Mouse (Mus musculus) limb, embryonic 11.5 days (tissue): ENCODE data around the gene Zfhx3. TPM values are rescaled to one million over a fixed set of nuclear protein-coding genes. Genes with fewer than 3 reads are reported as not detected.

Source experiments
- ATAC-seq: fragments of 200-750 bp; cut with Nextera tagmentation; 2 replicates; pipeline ENCODE4 v1.8.0; 2017; ENCODE audit warnings: low read depth; ENCODE audit not compliant: insufficient number of reproducible peaks, low FRiP score, low TSS enrichment
- DNase-seq: peaks from one replicate; pipeline ENCODE4 v3.0.0-alpha.2; 2015; ENCODE audit warnings: low spot score
- H3K27ac ChIP-seq: fragments of 300-500 bp; sonication (generic); replicated peaks from 2 replicates; pipeline ENCODE4 v1.5.1; 2014; ENCODE audit warnings: low read depth, mild to moderate bottlenecking, low read length
- H3K27me3 ChIP-seq: fragments of 300-500 bp; sonication (generic); 2 replicates; pipeline ENCODE4 v1.6.1; 2014; ENCODE audit warnings: mild to moderate bottlenecking, low read length, mixed read lengths; ENCODE audit not compliant: control insufficient read depth, insufficient read depth
- H3K36me3 ChIP-seq: fragments of 300-500 bp; sonication (generic); 2 replicates; pipeline ENCODE4 v1.6.1; 2014; ENCODE audit warnings: mild to moderate bottlenecking, low read length, moderate library complexity, mixed read lengths; ENCODE audit not compliant: control insufficient read depth, insufficient read depth
- H3K4me1 ChIP-seq: fragments of 300-500 bp; sonication (generic); 2 replicates; pipeline ENCODE4 v1.6.1; 2014; ENCODE audit warnings: low read length, mixed read lengths; ENCODE audit not compliant: control insufficient read depth, insufficient read depth
- H3K4me2 ChIP-seq: fragments of 300-500 bp; sonication (generic); 2 replicates; pipeline ENCODE4 v1.6.1; 2014; ENCODE audit warnings: low read depth, mild to moderate bottlenecking, moderate library complexity; ENCODE audit not compliant: severe bottlenecking
- H3K4me3 ChIP-seq: fragments of 300-500 bp; sonication (generic); 2 replicates; pipeline ENCODE4 v1.5.1; 2014; ENCODE audit warnings: low read depth, low read length
- H3K9ac ChIP-seq: fragments of 300-500 bp; sonication (generic); 2 replicates; pipeline ENCODE4 v1.6.1; 2014; ENCODE audit warnings: mild to moderate bottlenecking, low read length
- H3K9me3 ChIP-seq: fragments of 300-500 bp; sonication (generic); 2 replicates; pipeline ENCODE4 v1.6.1; 2016; ENCODE audit warnings: low read length; ENCODE audit not compliant: control insufficient read depth
- WGBS: fragments of 180-500 bp; shearing (Covaris S2); extraction: QIAGEN DNeasy Blood & Tissue Kit; methylation state at CpG from one replicate; pipeline ENCODE4 v1.1.7; 2014; 5-methylcytosine and 5-hydroxymethylcytosine counted together
- polyA plus RNA-seq: library from polyadenylated mRNA; unstranded; fragments of >200 nt; fragmentation: Nextera tagmentation; extraction: Ambion mirVana; gene quantifications from 2 replicates; pipeline ENCODE4 v1.2.1, GENCODE M21; 2014

The Zfhx3 gene
- polyA plus RNA-seq, 1 experiment from 2014 or later, result 36.4 TPM

- ATAC-seq (no peak), DNase-seq (no peak)
- H3K4me1 ChIP-seq, result no peaks in the 10 kb centered on the region
- no peak overlapping the region for H3K27ac ChIP-seq
- 71% methylated on average over 12 of the region's 12 CpGs for WGBS
- 0 out of 2 replicates have a peak, but pooled peaks cover 2% of the 10 kb centered on the region for H3K36me3 ChIP-seq
- H3K27me3 ChIP-seq, result no peaks in the 10 kb centered on the region
- H3K4me2 ChIP-seq, result no peak overlapping the region
- H3K9ac ChIP-seq, result no peak overlapping the region
- H3K9me3 ChIP-seq, result no peaks in the 10 kb centered on the region
- H3K4me3 ChIP-seq, result no peak overlapping the region
Measured at GRCm38 (mm10) chr8:108854444-108855102, 912.1 kb downstream of the Zfhx3 start.

- 95% methylated on average over 8 of the region's 8 CpGs for WGBS
Measured at GRCm38 (mm10) chr8:108859001-108859400, 916.6 kb downstream of the Zfhx3 start.

GRCm38 (mm10) chr8:108859983-108860382 is 917.5 kb downstream of the Zfhx3 start:
- Histone ChIP-seq H3K4me2 (no peak overlapping the region), H3K4me1 (no peaks in the 10 kb centered on the region), H3K36me3 (peaks cover 4% of the 10 kb centered on the region; the same call in 1 of the 2 replicates), H3K27me3 (no peaks in the 10 kb centered on the region), H3K9ac (no peak overlapping the region), H3K9me3 (no peaks in the 10 kb centered on the region), H3K4me3 (no peak overlapping the region), H3K27ac (no peak overlapping the region)
- DNase-seq (no peak), ATAC-seq (no peak)
- 68% methylated on average over 9 of the region's 9 CpGs for WGBS

More at GRCm38 (mm10) chr8:108859001-108859400, 916.6 kb downstream of the Zfhx3 start:
- peaks cover 4% of the 10 kb centered on the region; the same call in 1 of the 2 replicates for H3K36me3 ChIP-seq
- no peak overlapping the region for H3K27ac ChIP-seq
- no peak for ATAC-seq
- no peak overlapping the region for H3K4me2 ChIP-seq
- H3K4me1 ChIP-seq, result no peaks in the 10 kb centered on the region
- no peak for DNase-seq
- no peaks in the 10 kb centered on the region for H3K9me3 ChIP-seq
- no peak overlapping the region for H3K9ac ChIP-seq
- no peaks in the 10 kb centered on the region for H3K27me3 ChIP-seq
- no peak overlapping the region for H3K4me3 ChIP-seq

GRCm38 (mm10) chr8:108863440-108863839 is 921.0 kb downstream of the Zfhx3 start:
- 88% methylated on average over 10 of the region's 10 CpGs for WGBS

GRCm38 (mm10) chr8:108866430-108866829 is 924.0 kb downstream of the Zfhx3 start:
- Histone ChIP-seq H3K4me3 (no peak overlapping the region), H3K4me1 (no peaks in the 10 kb centered on the region), H3K36me3 (no peaks in the 10 kb centered on the region), H3K27me3 (no peaks in the 10 kb centered on the region), H3K9ac (no peak overlapping the region), H3K9me3 (no peaks in the 10 kb centered on the region; the same call in 1 of the 2 replicates), H3K4me2 (no peak overlapping the region), H3K27ac (no peak overlapping the region)
- ATAC-seq, result no peak
- no peak for DNase-seq
- WGBS, result 95% methylated on average over 7 of the region's 7 CpGs

More at GRCm38 (mm10) chr8:108863440-108863839, 921.0 kb downstream of the Zfhx3 start:
- Histone ChIP-seq H3K4me1 (no peaks in the 10 kb centered on the region), H3K4me2 (no peak overlapping the region), H3K27me3 (no peaks in the 10 kb centered on the region), H3K9me3 (no peaks in the 10 kb centered on the region), H3K36me3 (peaks cover 2% of the 10 kb centered on the region; the same call in 1 of the 2 replicates), H3K4me3 (no peak overlapping the region), H3K9ac (no peak overlapping the region), H3K27ac (no peak overlapping the region)
- DNase-seq (no peak), ATAC-seq (no peak)

GRCm38 (mm10) chr8:108867482-108868258 is 925.2 kb downstream of the Zfhx3 start:
- ATAC-seq (no peak), DNase-seq (no peak)
- H3K36me3 ChIP-seq, result no peaks in the 10 kb centered on the region
- WGBS, result 77% methylated on average over 13 of the region's 13 CpGs
- no peak overlapping the region for H3K4me3 ChIP-seq
- no peak overlapping the region for H3K27ac ChIP-seq
- H3K9me3 ChIP-seq, result no peaks in the 10 kb centered on the region; the same call in 1 of the 2 replicates
- no peaks in the 10 kb centered on the region for H3K27me3 ChIP-seq
- no peak overlapping the region for H3K4me2 ChIP-seq
- no peaks in the 10 kb centered on the region for H3K4me1 ChIP-seq
- H3K9ac ChIP-seq, result no peak overlapping the region

GRCm38 (mm10) chr8:108868259-108869090 is 926.0 kb downstream of the Zfhx3 start:
- WGBS, result 78% methylated on average over 14 of the region's 14 CpGs
- Histone ChIP-seq H3K4me1 (no peaks in the 10 kb centered on the region), H3K27me3 (no peaks in the 10 kb centered on the region), H3K36me3 (no peaks in the 10 kb centered on the region), H3K9ac (no peak overlapping the region), H3K9me3 (no peaks in the 10 kb centered on the region; the same call in 1 of the 2 replicates), H3K4me2 (no peak overlapping the region), H3K4me3 (no peak overlapping the region), H3K27ac (no peak overlapping the region)
- ATAC-seq, result no peak
- no peak for DNase-seq

GRCm38 (mm10) chr8:108869420-108869819 is 927.0 kb downstream of the Zfhx3 start:
- ATAC-seq (no peak), DNase-seq (no peak)
- no peaks in the 10 kb centered on the region for H3K27me3 ChIP-seq
- H3K36me3 ChIP-seq, result peaks cover 2% of the 10 kb centered on the region; the same call in 1 of the 2 replicates
- H3K4me1 ChIP-seq, result no peaks in the 10 kb centered on the region
- H3K9me3 ChIP-seq, result no peaks in the 10 kb centered on the region; the same call in 1 of the 2 replicates
- H3K9ac ChIP-seq, result no peak overlapping the region
- no peak overlapping the region for H3K27ac ChIP-seq
- 82% methylated on average over 3 of the region's 3 CpGs for WGBS
- H3K4me2 ChIP-seq, result no peak overlapping the region
- no peak overlapping the region for H3K4me3 ChIP-seq
